Mouse (Mus musculus): Measurements from ENCODE around the gene Mex3d. TPM values are rescaled to one million over a fixed set of nuclear protein-coding genes. Genes with fewer than 3 reads are reported as not detected.
A peak's percentile ranks its signal among the peaks of the same experiment; 100 is the strongest.

Mex3d gene
- total RNA-seq (2021), result 10 to 100 TPM; 20.1 to 20.7 TPM
- long read RNA-seq, experiment 1, partial matches to known transcripts, result 0 of 5 reads
- long read RNA-seq, experiment 1, other reads (novel, unspliced or antisense), result 1 of 5 reads
- long read RNA-seq, experiment 2, transcript Mex3d-201 (2 exons, 3,266 nt), result major isoform, 5 of 6 reads
- long read RNA-seq, experiment 2, partial matches to known transcripts, result 0 of 6 reads
- long read RNA-seq, experiment 2, other reads (novel, unspliced or antisense), result 1 of 6 reads

DNA sequence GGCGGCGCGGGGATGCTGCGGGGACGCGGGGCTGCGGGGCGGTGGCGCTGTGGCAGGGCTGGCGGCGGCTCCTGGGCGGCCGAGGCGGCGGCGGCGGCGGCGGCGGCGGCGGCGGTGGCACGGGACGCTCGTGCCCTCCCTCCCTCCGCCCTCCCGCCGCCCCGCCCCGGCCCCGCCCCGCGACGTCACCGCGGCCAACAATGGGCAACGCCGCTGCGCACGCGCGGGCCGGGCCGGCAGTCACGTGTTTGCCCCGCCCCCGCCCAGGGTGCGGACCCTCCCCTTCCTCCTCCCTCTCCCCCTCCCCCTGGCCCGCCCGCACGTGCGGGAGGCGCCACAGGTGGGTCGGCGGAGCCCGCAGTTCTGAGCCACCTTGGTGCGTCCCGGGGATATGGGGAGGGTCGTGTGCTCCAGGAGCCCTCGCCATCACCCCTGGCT is at the start of gene Mex3d:
TSS of gene Mex3d (minus strand) at position 138 of the 438 bp plus-strand sequence.
- DNase-seq (ENCODE audit: low spot score in 2 of 2), result peak; percentile 81 to 87

DNA sequence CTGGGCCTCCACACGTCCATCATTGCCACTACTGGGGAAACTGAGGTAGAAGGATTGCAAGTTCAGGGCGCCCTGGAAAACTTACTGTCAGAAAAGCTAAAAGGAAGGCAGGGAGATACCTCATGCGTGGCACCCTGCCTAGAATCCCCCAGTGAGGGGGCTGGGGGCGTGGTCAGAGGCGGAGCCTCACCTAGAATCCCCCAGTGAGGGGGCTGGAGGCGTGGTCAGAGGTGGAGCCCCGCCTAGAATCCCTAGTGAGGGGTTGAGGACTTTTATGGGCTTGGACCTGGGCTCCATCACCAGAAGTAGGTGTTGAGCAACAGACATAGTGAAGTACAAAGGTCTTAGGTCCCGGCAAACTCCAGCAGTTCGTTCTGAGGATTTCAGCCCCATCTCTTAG is 48.8 kb upstream of the Mex3d start:
- no peak for DNase-seq (ENCODE audit: low spot score in 2 of 2)

DNA sequence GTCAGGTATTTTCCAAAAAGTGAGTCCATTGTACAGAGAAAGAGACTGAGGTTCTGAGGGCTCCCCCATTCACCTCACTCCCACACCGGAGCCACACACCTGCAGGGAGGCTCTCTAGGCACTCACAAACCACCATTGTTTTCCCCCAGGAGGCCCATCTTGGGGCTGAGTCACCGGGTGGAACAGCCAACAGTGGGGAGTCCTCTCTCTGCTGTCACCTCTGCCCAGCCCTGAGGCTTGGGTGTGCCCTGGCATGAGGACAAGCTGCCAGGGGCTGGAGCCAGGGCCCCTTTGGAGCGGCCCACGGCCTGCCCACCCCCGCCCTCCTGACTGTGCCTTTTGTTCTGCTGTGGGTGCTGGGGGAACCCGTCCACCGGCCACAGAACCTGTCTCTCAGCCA is 48.3 kb upstream of the Mex3d start:
- DNase-seq (ENCODE audit: low spot score in 2 of 2), result no peak

DNA sequence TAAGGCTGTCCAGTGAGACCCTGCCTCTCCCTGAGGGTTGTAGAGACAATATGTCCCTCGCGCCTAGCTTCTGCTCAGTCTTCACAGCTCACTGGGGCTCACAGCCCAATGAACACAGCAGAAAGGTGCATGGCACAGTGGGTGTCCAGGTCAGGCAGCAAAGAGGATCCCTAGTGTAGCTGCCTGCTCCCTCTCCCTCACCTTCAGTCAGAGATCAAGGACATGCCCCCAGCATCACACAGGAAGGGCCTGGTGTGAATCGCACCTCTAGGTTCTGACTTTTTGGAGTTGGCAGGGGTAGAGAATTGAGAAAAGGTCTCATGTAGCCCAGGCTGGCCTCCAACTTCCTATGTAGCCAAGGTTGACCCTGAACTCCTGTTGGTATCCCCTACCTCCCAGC is 47.4 kb upstream of the Mex3d start:
- DNase-seq (ENCODE audit: low spot score in 2 of 2), result no peak

DNA sequence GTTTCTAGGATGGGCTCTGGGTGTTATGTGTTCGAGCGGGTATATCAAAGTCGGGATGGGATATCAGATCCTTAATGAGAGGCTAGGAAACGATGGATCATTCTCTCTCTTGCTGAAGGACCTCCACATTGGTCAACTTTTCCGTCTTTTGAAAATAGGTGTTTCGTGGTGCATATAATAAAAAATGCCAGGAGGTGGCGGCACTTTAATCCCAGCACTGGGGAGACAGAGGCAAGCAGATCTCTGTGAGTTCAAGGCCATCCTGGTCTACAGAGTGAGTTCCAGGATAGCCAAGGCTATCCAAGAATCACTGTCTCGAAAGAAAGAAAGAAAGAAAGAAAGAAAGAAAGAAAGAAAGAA is 46.8 kb upstream of the Mex3d start:
- no peak for DNase-seq (ENCODE audit: low spot score in 2 of 2)

DNA sequence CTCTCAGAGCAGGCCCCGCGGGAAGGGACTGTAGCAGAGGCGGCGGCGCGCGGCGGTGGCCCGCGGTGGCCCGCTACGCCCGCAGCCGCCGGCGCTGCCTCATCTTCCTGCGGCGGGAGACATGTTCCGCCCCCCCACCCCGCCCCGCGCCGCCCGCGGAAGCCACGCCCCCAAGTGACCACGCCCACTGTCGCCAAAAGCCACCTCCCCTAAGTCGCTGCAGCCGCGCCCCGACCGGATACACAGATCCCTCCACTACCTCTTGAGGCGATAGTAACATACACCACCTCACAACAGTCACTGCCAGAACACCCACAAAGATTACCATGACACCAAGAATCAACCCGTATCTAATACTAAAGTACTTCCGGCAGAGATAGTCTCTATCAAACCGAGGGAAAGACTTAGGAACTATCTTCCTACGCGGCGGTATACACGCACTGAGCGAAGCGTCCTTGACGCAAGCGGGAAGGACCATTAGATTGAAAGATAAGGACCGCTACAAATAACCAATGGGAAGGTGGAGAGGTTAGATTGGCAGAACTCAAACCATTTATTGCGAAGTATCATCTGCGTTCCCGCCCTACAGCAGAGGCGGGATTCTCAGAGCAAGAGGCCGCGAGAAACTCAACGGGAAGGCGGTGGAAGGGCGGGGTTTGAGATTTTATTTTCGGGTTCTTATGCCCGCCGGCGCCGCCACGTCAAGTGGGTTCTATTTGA is 46.2 kb upstream of the Mex3d start, which contains the start of gene Tcf3:
TSS of gene Tcf3 (minus strand) at position 135 of the 720 bp plus-strand sequence.
- DNase-seq (ENCODE audit: low spot score in 2 of 2), result peak; percentile 93 to 96

DNA sequence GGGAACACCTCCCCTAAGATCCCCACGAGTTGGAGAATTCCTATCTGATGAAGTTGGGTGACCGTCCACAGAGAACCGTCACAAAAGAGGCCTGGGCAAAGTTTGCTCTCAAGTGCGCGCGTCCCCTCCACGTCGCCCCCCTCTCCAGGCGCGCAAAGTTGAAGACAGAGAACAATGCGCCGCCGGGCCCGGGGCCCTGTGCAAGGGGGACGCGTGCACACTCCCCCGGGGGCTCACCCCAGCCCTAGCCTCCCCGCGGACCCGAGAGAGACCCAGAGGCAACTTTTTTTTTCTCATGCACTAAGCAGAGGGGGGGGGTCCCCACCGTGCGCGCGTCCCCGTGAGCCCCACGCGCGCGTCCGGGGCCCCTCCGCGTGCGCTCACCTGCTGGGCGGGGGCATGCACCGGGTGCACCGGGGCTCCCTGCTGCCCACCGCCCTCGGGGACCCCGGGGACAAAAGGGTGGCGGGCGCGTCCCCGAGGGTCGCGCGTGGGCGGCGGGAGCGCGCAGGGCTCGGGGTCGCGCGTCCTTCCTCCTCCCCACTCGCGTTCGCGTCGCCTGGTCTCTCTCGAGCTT is 45.6 kb upstream of the Mex3d start:
- DNase-seq (ENCODE audit: low spot score in 2 of 2), result no peak

DNA sequence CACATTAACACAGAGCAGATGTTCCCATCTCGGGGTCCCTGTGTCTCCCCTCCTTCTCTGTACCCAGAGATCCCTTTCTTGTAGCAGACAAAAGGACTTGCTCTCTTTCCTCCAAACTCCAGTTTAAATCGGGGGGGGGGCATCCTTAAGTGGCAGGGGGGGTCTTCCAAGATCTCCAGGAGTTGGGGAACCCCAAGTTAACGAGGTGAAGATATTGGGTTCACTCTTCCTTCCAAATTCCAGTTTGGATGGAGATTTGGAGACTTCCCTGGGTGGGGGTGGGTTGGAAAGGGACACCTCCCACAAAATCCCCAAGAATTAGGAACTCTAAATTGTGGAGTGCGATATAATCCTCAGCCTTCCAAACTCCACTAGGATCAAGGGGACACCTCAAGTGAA is 44.9 kb upstream of the Mex3d start:
- DNase-seq (ENCODE audit: low spot score in 2 of 2), result no peak

DNA sequence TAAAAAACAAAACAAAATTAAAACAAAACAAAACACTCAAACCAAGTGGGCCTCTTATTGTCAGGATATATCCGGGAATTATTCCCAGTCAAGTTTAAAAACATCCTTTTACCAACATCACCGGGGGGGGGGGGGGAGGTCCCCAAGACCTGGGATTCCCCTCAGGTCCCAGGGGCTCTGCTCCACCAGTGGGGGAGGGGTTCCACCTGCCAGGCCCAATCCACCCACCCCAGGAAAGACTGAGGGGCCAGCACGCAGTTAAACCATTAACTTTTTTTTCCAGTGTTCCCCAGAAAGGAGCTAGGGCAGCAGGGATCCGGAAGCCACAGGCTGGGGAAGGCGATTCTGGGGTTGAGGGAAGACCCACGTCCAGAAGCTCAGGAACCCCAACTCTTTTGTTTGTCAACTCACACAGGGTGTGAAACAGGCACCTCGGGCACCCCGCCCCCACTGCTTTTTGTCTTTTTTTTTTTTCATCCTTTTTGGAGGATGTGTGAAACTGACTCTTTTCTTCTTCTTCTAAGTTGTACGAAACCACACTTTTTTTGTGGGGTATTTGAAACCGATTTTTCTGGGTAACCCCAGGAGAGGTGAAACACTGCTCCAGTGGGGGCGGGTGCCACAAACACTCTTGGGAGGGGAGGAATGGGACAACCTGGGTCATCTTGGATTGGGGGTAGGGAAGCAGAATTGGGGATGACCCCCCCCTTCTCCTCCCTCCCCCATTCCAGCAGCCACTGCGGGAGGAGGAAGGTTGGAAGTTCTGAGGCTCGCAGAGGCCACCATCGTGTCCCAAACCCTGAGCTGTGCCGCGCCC is 44.3 kb upstream of the Mex3d start:
- no peak for DNase-seq (ENCODE audit: low spot score in 2 of 2)

DNA sequence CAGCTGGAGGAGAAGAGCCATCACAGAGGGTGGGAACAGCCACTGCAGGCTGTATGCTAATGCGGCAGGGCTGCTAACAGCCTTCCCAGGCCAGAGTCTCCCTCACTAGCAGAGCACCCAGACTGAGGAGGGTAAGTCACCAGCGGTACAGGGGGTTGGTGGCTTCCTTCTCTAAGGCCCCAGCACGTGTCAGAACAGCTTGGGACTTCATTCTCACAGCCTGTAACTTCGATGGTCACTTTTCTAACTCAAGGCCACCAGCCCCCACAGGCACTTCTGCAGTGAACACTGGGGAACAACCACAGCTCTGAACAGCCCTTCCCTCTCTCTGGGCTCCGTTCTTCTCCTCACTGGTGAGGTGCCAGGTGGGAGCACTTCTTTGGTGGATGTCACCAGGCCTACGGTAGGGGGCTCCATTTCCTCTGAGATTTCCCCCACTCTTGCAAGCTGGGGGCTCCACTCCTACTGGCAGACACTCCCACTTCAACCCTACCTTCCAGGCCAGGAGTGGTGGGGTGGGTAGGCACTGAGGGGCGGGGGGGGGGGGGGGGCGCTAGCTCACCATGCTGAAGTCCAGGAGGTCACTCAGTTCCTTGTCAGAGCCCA is 43.0 kb upstream of the Mex3d start:
- no peak for DNase-seq (ENCODE audit: low spot score in 2 of 2)

DNA sequence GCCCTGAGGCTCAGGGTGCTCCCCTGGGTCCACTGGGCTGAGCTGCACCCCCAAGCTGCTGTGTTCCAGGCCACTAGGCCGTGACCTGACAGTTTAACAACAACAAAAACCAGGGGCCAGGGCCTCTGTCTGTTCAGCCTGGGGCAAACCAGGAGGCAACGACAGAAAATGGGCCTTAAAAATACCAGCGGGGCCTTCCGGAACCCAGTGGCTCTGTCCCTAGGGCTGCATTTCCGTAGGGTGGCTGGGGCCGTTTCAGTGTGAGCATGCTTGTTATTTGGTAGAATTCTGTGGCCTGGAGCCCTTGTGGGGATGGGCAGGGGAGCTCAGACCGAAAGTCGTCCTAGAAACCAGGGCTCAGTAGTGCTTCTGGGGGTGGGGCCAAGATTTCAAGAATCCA is 42.3 kb upstream of the Mex3d start:
- no peak for DNase-seq (ENCODE audit: low spot score in 2 of 2)

DNA sequence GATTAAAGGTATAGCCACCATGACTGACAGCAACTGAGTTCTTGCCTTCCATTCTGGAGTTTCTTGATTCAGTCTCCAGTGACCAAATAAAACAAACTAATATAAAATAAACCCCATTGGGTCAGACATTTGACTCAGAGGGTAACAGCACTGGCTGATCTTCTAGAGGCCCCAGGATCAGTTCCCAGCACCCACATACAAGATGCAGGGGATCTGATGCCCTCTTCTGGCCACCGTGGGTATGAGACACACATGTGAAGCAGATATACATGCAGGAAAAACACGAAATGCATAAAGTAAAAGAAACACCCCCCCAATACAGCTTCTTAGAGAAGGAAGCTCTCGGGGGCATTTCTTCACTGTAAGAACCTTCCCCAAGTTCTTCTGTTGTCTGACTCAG is 37.6 kb upstream of the Mex3d start:
- no peak for DNase-seq (ENCODE audit: low spot score in 2 of 2)

DNA sequence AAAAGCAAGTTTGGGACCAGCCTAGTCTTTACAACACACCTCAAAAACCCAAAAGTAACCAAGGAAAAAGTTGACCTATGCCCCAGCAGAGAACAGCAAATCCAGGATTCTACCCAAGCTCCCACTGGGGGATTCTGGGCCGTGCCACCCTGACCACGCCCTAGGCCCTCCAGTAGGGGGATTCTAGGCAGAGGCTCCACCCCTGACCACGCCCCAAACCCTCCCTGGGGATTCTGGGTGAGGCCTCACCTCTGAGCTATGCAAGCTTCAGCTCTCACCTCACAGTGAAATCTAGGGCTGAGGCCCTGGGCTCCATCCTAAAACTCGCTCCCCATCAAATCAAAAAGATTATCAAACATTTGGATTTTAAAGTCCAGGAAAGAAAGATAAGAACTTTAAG is 36.1 kb upstream of the Mex3d start:
- no peak for DNase-seq (ENCODE audit: low spot score in 2 of 2)

DNA sequence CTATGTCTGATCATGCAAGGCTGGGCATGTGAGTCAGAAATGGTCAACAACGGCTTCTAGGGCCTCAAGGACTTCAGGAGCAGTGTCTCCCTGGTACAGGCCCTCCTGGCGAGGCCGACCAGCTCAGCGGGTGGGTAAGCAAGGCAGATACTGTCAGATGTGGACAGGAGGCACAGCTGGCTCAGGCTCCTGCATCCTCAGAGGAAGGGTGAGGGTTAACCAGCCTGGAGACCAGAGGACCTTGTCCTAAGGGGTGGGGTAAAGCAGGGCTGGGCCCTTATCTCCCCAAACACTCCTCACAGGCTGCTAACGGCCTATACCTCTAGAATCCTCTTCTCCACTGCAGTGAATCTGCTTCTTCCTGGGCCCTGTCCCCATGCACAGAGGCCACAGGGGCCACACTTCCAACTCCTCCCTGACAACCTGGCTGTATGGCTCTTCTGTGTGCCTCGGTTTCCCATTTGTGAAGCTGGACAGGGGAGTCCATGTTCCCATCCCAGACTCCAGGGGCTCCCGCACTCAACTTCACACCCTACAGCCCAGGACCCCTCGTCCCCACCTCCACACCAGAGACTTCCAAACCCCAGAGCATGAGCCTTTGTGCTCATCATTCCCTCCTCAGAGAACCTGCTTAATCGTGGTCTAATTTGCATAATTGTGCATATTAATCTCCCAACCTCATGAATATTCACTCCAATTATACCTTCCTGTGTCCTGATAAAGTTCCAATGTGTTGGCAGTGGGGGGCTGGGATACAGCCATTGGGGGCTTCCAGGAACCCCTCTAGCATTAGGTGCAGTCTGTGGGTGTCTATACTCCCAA is 34.4 kb upstream of the Mex3d start:
- no peak for DNase-seq (ENCODE audit: low spot score in 2 of 2)

DNA sequence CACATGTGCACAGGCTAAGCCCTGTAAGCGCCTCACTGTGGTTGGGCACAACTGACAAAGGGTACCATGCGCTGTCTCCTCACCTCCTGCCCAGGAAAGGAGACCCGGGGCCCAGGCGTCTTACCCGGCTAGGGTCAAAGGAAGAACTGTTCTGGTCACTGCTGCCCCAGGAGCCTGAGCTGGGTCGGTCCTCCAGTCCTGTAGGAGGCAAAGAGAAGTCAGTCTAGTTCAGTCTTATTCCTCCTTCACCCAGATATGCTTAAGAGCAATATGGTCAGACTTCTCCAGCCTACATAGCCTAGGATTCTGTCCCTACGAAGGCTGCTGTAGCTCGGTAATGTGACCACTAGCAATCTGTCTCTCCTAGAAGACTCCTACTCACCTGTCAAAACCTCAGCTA is 33.7 kb upstream of the Mex3d start:
- no peak for DNase-seq (ENCODE audit: low spot score in 2 of 2)

DNA sequence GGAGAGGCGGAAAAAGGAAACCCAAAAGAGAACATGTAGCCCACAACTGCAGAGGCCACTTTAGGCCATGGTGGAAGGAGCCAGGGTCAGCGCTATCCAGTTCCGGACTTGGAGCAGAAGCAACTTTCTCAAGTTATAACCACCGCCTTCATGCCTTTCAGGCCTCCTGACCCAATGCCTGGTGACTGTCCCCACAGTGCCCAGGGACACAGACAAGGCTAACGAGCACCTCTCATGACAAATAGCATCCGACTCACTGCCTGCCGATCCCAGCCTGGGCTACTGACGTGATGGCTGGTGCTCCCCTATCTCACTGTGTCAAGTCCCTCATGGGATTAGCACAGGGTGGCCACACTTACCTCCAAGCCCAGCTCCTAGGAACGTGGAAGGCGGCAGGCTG is 33.3 kb upstream of the Mex3d start:
- no peak for DNase-seq (ENCODE audit: low spot score in 2 of 2)

DNA sequence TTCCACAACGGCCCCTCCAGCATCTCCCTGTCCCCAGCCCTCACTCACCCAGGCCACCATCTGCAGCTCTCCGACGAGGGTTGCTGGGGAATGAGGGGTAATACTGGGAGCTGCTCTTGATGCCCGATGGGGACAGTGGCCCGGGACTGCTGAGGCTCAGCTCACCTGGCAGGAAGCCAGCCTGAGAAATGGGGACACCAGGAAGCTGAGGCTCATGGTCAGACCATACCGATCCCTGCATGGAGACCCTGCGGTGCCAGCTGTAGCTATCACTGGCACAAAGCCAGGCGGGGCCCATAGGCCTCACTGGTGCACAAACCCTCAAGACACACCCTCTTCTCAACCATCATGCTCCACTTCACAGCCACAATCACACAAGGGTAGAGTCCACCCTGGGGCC is 32.0 kb upstream of the Mex3d start:
- no peak for DNase-seq (ENCODE audit: low spot score in 2 of 2)

DNA sequence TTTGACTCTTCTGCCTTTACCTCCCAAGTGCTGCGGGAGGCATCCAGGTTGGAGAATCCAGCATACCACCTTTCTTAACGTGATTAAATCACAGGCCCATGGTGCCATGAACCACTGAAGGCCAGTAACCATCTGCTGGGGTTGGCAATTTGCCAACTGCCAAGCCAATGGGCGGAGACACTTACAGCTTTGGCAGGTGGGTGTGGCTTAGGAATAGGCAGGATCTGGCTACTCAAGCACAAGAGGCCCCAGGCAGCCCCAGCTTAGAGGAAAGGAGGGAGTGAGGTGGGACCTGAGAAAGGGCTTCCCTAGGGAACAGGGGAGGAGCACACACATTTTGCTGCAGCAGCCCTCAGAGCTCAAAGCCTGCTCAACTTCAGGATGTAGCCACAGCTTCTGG is 30.9 kb upstream of the Mex3d start:
- no peak for DNase-seq (ENCODE audit: low spot score in 2 of 2)

DNA sequence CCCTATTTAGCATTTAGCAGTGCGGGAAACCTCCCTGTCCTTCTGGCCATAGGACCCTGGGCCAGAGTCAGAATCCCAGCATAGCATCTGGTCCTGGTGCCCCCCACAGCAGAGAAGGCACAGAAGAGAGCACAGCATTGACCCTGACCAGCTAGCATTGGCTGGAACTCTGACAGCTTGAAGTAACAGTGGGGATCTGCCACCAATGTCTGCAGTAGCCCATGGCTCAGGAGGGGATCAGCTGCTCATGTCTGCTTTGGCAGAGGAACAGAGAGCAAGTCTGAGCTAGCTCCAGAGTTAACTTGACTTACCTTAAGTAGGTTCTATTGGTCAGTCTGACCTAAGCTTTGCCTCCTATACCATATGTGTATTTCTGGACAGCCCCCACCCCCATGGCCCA is 30.4 kb upstream of the Mex3d start:
- DNase-seq (ENCODE audit: low spot score in 2 of 2), result no peak

DNA sequence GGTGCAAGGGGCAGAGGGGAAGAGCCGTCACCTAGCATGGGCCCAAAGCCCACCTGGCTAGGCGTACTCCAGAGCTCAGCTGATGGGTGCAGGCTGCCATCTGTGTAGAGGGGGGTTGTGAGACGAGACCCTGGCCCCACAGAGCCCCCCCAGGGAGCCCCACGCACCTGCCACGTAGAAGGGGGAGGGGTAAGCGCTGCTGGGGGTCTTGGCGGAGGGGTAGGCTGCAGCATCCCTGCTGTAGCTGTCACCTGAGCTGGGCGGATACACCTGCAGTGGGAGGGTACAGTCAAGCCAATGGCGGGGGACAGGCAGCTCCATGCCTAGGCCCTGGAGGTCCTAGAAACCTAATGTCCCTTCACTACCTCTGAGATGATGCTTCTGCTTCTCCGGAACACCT is 29.9 kb upstream of the Mex3d start:
- DNase-seq (ENCODE audit: low spot score in 2 of 2), result no peak

DNA sequence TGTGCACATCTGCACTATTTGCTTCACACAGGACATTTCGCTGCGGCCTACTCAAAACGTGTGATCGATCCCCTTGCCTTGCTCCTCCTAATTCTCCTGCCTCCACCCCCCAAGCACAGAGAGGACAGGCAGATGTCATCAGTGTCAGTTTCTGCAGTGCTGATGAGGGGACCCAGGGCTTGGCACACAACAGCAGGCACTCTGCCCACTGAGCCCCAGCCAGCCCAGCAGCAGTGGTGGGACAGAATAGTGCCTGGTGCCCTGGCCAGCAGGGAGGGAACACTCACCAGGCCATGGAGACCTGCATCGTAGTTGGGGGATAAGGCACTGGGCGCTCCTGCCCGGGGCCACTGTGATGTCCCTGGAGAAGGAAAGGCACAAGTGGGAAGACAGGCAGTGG is 28.1 kb upstream of the Mex3d start:
- no peak for DNase-seq (ENCODE audit: low spot score in 2 of 2)
